Mouse (Mus musculus): ENCODE results near the gene Ola1. TPM values are rescaled to one million over a fixed set of nuclear protein-coding genes. Genes with fewer than 3 reads are reported as not detected.

The Ola1 gene
- total RNA-seq (2021) = 100 to 1,000 TPM in 1 of 2 experiments, 10 to 100 TPM in 1; 96.9 to 102 TPM
- long read RNA-seq, experiment 1, transcript Ola1-201 (11 exons, 2,175 nt) = major isoform, 29 of 34 reads
- long read RNA-seq, experiment 1, partial matches to known transcripts = 2 of 34 reads
- long read RNA-seq, experiment 1, other reads (novel, unspliced or antisense) = 3 of 34 reads
- long read RNA-seq, experiment 2, transcript Ola1-201 (11 exons, 2,175 nt) = major isoform, 31 of 31 reads
- long read RNA-seq, experiment 2, partial matches to known transcripts = 0 of 31 reads
- long read RNA-seq, experiment 2, other reads (novel, unspliced or antisense) = 0 of 31 reads

DNA sequence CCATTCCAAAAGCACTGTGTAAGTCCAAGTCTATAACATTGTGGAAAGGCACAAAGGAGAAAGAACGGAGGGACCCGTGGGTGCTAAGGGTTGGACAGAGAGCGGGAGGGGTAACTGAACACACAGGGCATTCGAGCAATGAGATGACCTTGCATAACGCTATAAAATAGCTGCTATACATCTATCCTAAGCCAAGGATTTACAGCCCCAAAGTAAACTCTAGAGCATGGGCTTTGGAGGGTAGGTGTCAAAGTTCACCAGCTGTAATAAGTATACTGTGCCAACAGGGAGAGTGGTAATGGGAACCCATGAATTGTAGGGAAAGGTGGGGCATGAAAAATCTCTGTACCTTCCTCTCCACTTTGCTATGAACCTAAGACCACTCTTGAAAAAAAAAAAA is at the start of gene Ola1:
Gene Ola1, minus strand, starts transcription at position 12 of the 400 bp plus-strand sequence.
- Histone ChIP-seq H3K27ac (no peak within 1 kb of the TSS), H3K4me3 (no peak within 1 kb of the TSS)
- no peak for DNase-seq (ENCODE audit: extremely low spot score in 1 of 2, low spot score in 2 of 2)
- no peak for TF ChIP-seq CTCF (IDR thresholded peaks at IDR 0.05)
- intact Hi-C loops (cut with DNase I) = no loop called here

DNA sequence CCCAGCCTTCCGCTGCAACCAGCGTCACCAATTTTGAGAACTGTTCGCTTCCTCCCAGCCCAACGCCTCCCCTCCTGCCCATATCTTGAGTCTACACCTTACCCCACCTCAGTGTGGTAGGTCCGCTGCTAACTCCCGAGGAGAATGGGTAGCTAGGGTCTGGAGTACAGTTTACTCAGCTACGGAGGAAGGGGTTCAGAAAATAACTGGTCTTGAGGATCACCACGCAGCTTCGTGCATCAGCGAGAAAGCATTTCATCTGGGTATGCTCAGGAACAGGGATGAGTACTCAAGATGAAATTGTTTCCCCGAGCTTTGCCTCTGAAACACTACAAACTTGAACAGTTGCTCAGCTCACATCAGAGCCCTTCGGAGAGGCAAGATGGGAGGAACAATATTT is 49.6 kb upstream of the Ola1 start:
- TF ChIP-seq CTCF (IDR thresholded peaks at IDR 0.05) = no peak
- DNase-seq (ENCODE audit: extremely low spot score in 1 of 2, low spot score in 2 of 2) = no peak
- Histone ChIP-seq H3K27ac (no peak overlapping the region), H3K4me3 (no peak overlapping the region)
- intact Hi-C loops (cut with DNase I) = no loop called here

DNA sequence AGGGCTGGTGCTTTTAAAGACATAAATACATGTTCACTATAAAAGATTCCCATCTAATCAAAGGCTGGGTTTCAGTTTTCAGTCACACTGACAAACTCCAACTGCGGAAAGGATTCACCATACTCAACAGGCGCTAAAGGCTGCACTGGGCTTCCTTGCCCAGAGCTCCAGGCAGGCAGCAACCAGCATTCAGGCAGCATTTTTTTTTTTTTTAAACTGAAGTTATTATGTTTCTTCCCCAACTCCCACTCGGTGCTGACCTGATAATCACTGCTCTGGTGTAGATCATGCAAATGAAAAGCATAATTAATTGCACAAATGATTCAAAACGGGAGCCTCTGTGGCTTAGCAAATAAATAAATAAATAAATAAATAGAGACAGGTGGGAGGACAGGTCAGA is 49.1 kb upstream of the Ola1 start:
- H3K4me3 ChIP-seq = no peak overlapping the region
- intact Hi-C loops (cut with DNase I) = no loop called here
- no peak for DNase-seq (ENCODE audit: extremely low spot score in 1 of 2, low spot score in 2 of 2)
- no peak for TF ChIP-seq CTCF (IDR thresholded peaks at IDR 0.05)
- H3K27ac ChIP-seq = no peak overlapping the region

DNA sequence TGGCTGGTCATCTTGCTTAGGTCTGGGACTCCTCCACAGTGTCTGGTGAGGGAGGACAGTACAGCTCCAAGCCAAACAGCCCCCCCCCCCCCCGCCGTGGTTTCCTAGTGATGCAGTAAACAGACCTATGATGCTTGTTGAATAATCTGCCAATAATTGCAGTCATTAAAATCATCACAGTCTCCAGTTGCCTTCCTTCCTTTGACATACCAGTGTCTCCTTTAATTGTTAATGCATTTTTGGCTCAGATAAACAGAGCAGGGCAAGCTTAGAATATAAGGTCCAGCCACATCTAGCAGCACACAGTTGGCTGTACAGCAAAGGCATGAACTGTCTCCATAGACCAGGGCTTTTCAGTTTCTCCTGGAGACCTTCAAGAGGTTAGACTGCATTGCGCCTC is 48.5 kb upstream of the Ola1 start:
- no peak for DNase-seq (ENCODE audit: extremely low spot score in 1 of 2, low spot score in 2 of 2)
- intact Hi-C loops (cut with DNase I) = no loop called here
- TF ChIP-seq CTCF (IDR thresholded peaks at IDR 0.05) = no peak

DNA sequence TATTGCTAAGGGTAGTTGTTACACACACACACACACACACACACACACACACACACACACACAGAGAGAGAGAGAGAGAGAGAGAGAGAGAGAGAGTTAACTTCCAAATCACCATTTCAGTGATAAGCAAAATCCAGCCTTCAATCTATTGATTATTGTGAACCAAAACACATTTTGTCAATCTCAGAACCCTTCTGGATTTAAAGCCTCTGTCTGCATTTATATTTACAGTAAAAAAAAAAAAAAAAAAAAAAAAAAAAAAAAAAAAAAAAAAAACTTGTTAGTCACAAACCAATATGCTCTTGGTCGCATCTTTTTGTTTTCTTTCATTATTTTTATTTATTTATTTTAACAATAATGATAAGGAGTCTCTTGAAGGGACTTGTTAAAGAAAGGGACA is 47.9 kb upstream of the Ola1 start:
- TF ChIP-seq CTCF (IDR thresholded peaks at IDR 0.05) = no peak
- no peak for DNase-seq (ENCODE audit: extremely low spot score in 1 of 2, low spot score in 2 of 2)
- Histone ChIP-seq H3K4me3 (no peak overlapping the region), H3K27ac (no peak overlapping the region)
- intact Hi-C loops (cut with DNase I) = no loop called here

More for the DNA sequence above, 48.5 kb upstream of the Ola1 start:
- no peak overlapping the region for H3K27ac ChIP-seq
- no peak overlapping the region for H3K4me3 ChIP-seq

DNA sequence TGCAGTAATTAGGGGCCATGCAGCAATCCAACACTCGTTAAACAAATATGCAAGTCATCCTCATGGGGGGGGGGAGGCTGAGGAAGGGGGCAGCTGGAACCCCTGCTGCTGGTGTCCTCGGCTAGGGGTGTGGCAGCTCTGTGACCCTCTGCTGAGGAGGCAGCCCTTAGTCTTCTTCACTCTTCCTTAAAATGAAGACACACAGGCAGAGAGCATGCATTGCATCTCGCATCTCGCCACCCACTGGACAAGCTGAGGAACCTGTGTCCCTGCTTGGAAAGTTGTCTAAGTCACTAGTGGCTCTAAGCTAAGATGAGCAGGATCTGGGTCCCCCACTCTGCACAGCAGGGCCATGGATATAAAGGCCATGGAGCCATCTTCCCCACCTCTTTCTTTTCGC is 47.3 kb upstream of the Ola1 start:
- intact Hi-C loops (cut with DNase I) = no loop called here
- TF ChIP-seq CTCF (IDR thresholded peaks at IDR 0.05) = peak; percentile 7; the same call in 1 of the 2 replicates
- H3K4me3 ChIP-seq = no peak overlapping the region
- DNase-seq (ENCODE audit: extremely low spot score in 1 of 2, low spot score in 2 of 2) = no peak
- H3K27ac ChIP-seq = no peak overlapping the region

DNA sequence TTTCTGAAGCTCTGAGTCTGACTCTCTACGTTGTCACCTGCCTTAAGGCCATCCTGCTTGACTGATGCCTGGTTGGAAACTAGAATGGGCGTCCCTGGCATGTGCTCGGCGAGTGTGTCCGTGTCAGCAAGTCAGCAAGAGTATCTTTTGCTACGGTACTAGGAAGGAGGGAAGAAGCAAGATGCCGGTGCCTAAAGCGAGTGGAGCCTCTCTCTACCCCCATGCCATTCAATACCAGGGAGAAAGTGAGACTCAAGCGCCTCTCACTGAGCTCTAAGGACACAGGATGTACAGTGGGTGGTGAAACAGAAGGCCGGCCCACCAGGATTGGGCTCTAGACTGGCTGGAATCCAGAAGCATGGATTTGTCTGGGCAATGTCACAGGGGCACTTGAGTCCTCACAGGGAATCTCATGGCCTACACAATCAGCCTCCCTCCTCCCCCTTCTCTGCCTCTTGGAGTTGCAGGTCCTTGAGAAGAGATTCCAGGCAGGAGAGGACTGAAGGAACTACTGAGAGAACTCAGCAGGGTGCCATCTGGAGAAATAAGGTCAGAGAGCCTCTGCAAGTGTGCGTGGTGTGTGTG is 46.0 kb upstream of the Ola1 start:
- TF ChIP-seq CTCF (IDR thresholded peaks at IDR 0.05) = no peak
- Histone ChIP-seq H3K4me3 (no peak overlapping the region), H3K27ac (no peak overlapping the region)
- no peak for DNase-seq (ENCODE audit: extremely low spot score in 1 of 2, low spot score in 2 of 2)
- intact Hi-C loops (cut with DNase I) = no loop called here

DNA sequence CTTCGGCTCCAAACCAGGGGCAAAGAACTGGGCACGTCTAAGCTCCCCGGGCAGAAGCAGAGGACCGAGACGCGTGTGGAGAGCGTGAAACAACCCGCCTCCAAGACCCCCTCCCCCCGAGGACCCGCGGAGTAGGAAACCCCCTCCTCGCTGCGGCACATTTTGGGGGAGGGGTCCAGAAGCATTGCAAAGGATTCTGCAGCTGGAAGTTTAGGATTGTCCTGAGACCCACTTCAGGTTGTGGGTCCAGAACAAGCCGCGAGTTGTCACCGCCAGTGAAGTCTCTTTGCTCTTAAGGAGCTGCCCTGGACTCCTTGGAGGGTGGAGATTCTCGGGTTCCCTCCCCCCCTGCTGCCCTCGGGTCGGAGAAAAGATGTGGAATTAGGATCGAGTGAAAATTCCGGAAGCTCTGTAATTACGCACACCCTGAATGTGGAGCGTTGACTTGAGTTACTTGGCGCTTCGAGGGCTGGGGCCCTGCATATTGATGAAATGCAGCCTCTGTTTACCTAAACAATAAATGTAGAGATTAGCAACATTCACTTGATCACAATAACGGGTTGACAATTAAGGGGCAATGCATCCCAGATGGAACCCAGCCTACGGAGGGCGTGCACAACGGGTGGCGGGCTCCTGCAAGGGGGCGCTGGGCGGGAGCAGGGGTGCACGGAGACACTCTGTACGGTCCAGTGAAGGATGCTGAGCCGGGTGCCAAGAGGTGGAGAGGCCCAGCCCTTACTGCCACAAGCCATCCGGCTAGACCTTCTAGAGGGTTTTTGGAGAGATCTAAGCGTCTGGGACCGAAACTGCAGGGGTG is 45.3 kb upstream of the Ola1 start:
- Histone ChIP-seq H3K27ac (no peak overlapping the region), H3K4me3 (no peak overlapping the region)
- intact Hi-C loops (cut with DNase I) = no loop called here
- TF ChIP-seq CTCF (IDR thresholded peaks at IDR 0.05) = no peak
- no peak for DNase-seq (ENCODE audit: extremely low spot score in 1 of 2, low spot score in 2 of 2)

DNA sequence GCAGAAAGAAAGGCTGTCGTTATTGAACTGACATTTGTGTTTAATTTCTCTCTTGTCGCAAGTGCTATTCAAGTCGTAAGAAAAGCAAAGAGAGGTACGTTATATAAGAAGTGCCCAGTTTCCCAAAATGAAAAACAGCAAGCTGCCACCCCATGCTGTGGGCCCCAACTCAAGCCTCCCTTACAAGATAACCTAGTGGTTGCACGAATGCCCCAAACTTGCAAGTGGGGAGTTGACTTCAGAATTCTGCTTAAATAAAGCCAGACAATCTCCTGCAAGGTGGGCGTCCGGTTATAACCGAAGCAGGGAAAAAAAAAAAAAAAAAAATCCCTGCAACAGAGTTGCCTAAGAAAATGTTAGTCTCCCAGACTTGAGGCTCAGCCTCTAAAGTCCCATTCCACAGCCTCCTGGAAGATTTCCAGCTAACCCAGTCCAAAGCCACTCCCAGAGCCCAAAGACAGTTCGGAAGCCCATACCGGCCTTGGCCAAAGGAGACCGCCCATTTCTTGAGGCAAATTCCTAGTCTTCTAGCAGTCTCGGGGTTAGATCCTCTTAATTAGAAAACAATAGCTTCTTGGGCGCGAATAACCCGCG is 44.5 kb upstream of the Ola1 start:
- Histone ChIP-seq H3K27ac (no peak overlapping the region), H3K4me3 (no peak overlapping the region)
- no peak for DNase-seq (ENCODE audit: extremely low spot score in 1 of 2, low spot score in 2 of 2)
- no peak for TF ChIP-seq CTCF (IDR thresholded peaks at IDR 0.05)
- intact Hi-C loops (cut with DNase I) = no loop called here

DNA sequence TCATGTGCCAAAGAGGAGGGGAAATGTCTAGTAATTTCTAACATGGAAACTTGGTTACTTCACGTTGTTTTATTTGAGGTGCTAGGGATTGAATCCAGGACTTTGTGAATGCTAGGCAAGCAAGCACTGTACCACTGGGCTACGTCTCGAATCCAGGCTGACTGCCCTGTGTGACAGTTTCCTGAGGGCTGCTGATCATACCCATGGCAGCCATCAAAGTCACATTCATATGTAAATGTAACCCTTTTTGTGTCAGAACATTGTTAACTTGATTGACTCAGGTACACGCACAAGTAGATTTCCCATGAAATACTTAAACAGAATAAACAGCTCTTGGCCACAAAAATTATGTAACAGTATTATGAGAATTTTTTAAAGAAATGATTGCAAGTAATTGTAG is 30.0 kb upstream of the Ola1 start:
- TF ChIP-seq CTCF (IDR thresholded peaks at IDR 0.05) = no peak
- no peak for DNase-seq (ENCODE audit: extremely low spot score in 1 of 2, low spot score in 2 of 2)
- no peak overlapping the region for H3K27ac ChIP-seq
- no peak overlapping the region for H3K4me3 ChIP-seq
- intact Hi-C loops (cut with DNase I) = no loop called here

DNA sequence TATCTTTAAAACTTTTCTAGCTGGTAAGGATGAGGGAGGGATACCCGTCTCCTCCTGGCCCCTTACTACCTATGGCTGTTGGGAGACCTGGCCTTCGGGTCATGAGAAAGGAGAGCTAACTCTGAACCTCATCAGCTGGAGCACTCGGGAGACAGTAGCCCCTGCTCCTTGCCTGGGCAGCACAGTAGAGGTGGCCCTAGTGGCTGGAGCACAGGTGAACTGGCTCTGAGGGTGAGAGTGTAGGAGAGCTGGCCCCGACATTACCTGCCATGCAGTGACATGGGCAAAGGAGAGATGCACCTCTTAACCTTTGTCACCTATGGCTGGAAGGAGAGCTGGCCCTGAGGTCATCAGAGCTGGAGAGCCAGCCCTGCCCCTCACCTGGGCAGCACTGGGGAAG is 22.6 kb upstream of the Ola1 start:
- H3K27ac ChIP-seq = no peak overlapping the region
- intact Hi-C loops (cut with DNase I) = no loop called here
- no peak for DNase-seq (ENCODE audit: extremely low spot score in 1 of 2, low spot score in 2 of 2)
- TF ChIP-seq CTCF (IDR thresholded peaks at IDR 0.05) = no peak
- H3K4me3 ChIP-seq = no peak overlapping the region

DNA sequence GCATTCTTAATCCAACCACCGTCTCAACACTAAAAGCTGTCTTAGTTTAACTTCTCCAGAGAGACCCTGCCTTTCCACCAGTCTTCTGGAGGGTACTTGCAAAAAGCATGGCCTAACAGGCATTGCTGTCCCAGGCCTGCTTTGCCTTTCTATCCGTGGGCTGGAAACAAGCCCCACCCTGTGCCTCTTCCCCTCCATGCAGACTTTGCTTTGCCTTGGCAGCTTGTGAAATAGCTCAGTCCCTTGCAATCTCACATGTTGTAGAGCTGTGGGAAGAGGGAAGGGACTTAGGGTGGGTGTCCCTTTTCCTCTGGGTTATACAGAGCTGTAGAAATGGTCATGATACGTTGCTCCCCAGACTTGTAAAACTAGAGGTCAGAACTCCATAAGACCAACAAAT is 12.4 kb upstream of the Ola1 start:
- no peak for DNase-seq (ENCODE audit: extremely low spot score in 1 of 2, low spot score in 2 of 2)
- TF ChIP-seq CTCF (IDR thresholded peaks at IDR 0.05) = no peak
- intact Hi-C loops (cut with DNase I) = no loop called here
- no peak overlapping the region for H3K27ac ChIP-seq
- H3K4me3 ChIP-seq = no peak overlapping the region

Measured in left cerebral cortex, adult 2 months (tissue).